14 mouse cellular contexts compared by ENCODE assay signal in genomic region chr17:66507049-66507954, GRCm38 (mm10). TPM values are rescaled to one million over a fixed set of nuclear protein-coding genes. Genes with fewer than 3 reads are reported as not detected.
DNase-seq lines count a peak whose midpoint lies in the region; ATAC-seq lines count a peak whose summit lies in the region.
"Had no signal": no experiment of that assay in that cellular context is flagged by ENCODE, and none has a peak within 500 bp of the region (broad histone marks: within the 10 kb centered on the region; RNA-seq: fewer than 3 reads in every experiment).

No protein-coding gene starts in this region.

- no peak overlapping the region for H3K9ac ChIP-seq in kidney, embryonic 16.5 days (replicated peaks; ENCODE audit: low read length)
- H3K9ac ChIP-seq: hindbrain, embryonic 12.5 days; liver, embryonic 13.5 days had no signal

- H3K36me3 ChIP-seq in kidney, embryonic 16.5 days (ENCODE audit: insufficient read depth, low read length): peaks cover 25% of the 10 kb centered on the region

- H3K4me3 ChIP-seq in kidney, embryonic 16.5 days (ENCODE audit: low read length): no peak overlapping the region
- H3K4me3 ChIP-seq: forebrain, embryonic 10.5 days; hindbrain, embryonic 12.5 days; liver, embryonic 13.5 days had no signal

- no peaks in the 10 kb centered on the region for H3K27me3 ChIP-seq in kidney, embryonic 16.5 days (ENCODE audit: insufficient read depth, low read length)
- H3K27me3 ChIP-seq: hindbrain, embryonic 12.5 days; liver, embryonic 13.5 days had no signal

- no peak overlapping the region for H3K4me2 ChIP-seq in kidney, embryonic 16.5 days (replicated peaks; ENCODE audit: low read depth, low read length)
- H3K4me2 ChIP-seq: hindbrain, embryonic 12.5 days; liver, embryonic 13.5 days had no signal

- peak; percentile 41 for DNase-seq in cerebellum, adult 11 months
- no peak for DNase-seq in cerebellum, postnatal 4 days (ENCODE audit: low spot score in 2 of 2)
- DNase-seq in kidney, adult 11 months: no peak
- peak; percentile 53 for DNase-seq in adrenal gland, postnatal 14 days
- DNase-seq in skeletal muscle tissue, adult 2 months (ENCODE audit: low read depth, low spot score): peak; percentile 86
- no peak for DNase-seq in right cerebral cortex, postnatal 4 days
- no peak for DNase-seq in natural killer cell, adult 2 months (ENCODE audit: low spot score in 2 of 2)
- DNase-seq: liver, embryonic 13.5 days; right cerebral cortex, adult 18-20 months had no signal

- ATAC-seq in kidney, embryonic 16.5 days (ENCODE audit: low FRiP score, low TSS enrichment): peak; percentile 52; the same call in 1 of the 2 replicates

- WGBS in kidney, embryonic 16.5 days: 81% methylated on average over 9 of the region's 9 CpGs

- peaks cover 11% of the 10 kb centered on the region; the same call in 1 of the 2 replicates for H3K4me1 ChIP-seq in kidney, embryonic 16.5 days (ENCODE audit: insufficient read depth, low read length)
- H3K4me1 ChIP-seq: hindbrain, embryonic 12.5 days had no signal

- H3K27ac ChIP-seq in kidney, embryonic 16.5 days (ENCODE audit: low read length): no peak overlapping the region
- H3K27ac ChIP-seq: forebrain, embryonic 10.5 days; hindbrain, embryonic 12.5 days; liver, embryonic 13.5 days had no signal

- H3K9me3 ChIP-seq in kidney, embryonic 16.5 days (ENCODE audit: low read length): no peaks in the 10 kb centered on the region
- H3K9me3 ChIP-seq: forebrain, embryonic 10.5 days; hindbrain, embryonic 12.5 days; liver, embryonic 13.5 days had no signal

RNA-seq across cellular contexts. Expression of gene Rab12, which starts 12.2 kb away (rescaled TPM):
- polyA plus RNA-seq in kidney, embryonic 16.5 days (2015; fragmentation: Nextera tagmentation; extraction: Ambion mirVana): 15.7 and 35.9 TPM in 2 replicates
- 97.8 and 99.6 TPM in 2 replicates for total RNA-seq in adrenal gland, postnatal 14 days (2021)

RNA-seq across cellular contexts. Expression of gene Mtcl1, which starts 57.8 kb away (rescaled TPM):
- 5.0 and 5.2 TPM in 2 replicates for polyA plus RNA-seq in kidney, embryonic 16.5 days (2015; fragmentation: Nextera tagmentation; extraction: Ambion mirVana)
- 13.7 and 14.3 TPM in 2 replicates for total RNA-seq in adrenal gland, postnatal 14 days (2021)
- total RNA-seq: granulocyte monocyte progenitor cell, adult 5-6 weeks; megakaryocyte progenitor cell, adult 5-6 weeks had no signal

Comparison
In these comparisons a context has a peak if more than half of its experiments do, and no peak if none do; other contexts are left out.
1. DNase-seq: peak in cerebellum, adult 11 months (single experiment), adrenal gland, postnatal 14 days (single experiment) and skeletal muscle tissue, adult 2 months (single experiment); none in cerebellum, postnatal 4 days (0 of 2), kidney, adult 11 months (single experiment), right cerebral cortex, postnatal 4 days (single experiment) and natural killer cell, adult 2 months (0 of 2).